Mouse (Mus musculus): ENCODE data around the gene Zcchc24. TPM values are rescaled to one million over a fixed set of nuclear protein-coding genes. Genes with fewer than 3 reads are reported as not detected.

Gene Zcchc24
- total RNA-seq, 2 experiments from 2014 or later: 18.4 to 30.0 TPM

- DNase-seq (ENCODE audit: low spot score in 2 of 2): no peak
These were observed 14.4 kb upstream of the Zcchc24 start for GRCm38 (mm10) chr14:25783220-25783619.

- no peak for DNase-seq (ENCODE audit: low spot score in 2 of 2)
These were observed 11.8 kb upstream of the Zcchc24 start for GRCm38 (mm10) chr14:25780601-25781000.

GRCm38 (mm10) chr14:25776294-25776693 is 7.5 kb upstream of the Zcchc24 start:
- DNase-seq (ENCODE audit: low spot score in 2 of 2): no peak

GRCm38 (mm10) chr14:25774100-25774499 is 5.3 kb upstream of the Zcchc24 start:
- DNase-seq (ENCODE audit: low spot score in 2 of 2): no peak

- no peak for DNase-seq (ENCODE audit: low spot score in 2 of 2)
These were observed 4.2 kb upstream of the Zcchc24 start for GRCm38 (mm10) chr14:25773039-25773438.

GRCm38 (mm10) chr14:25769626-25770306 is 927 bp upstream of the Zcchc24 start:
- DNase-seq (ENCODE audit: low spot score in 2 of 2): no peak

DNA sequence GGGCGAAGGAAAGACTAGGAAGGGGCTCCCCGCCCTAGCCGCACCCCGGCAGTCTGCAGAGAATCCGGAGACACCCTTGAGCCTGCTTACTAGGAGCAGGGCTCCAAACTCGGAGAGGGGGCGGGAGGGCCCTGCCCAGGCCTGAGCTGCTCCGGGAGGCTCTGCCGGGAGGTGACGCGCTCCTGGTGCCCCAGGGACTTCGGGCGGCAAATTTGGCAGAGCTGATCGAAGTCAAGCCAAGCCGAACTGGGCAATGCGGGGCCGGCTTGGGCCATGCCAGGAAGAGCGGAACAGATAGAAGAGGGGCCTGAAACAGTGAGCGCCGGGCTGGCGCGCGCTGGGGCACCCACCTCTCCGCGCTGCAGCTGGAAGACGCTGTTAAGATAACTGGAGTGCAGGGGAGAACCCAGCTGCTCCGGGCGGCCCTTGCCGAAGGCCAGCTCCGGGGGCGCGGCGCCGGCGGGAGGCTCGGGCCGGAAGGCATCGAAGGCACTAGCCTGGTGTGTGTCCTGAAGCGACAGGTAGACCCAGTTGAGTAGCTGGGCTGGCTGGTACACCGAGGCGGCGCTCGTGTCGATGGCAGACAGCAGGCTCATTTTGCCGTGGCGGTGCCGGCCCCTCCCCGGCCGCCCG is 462 bp downstream of the Zcchc24 start:
- DNase-seq (ENCODE audit: low spot score in 2 of 2): peak; percentile 46 to 65

DNA sequence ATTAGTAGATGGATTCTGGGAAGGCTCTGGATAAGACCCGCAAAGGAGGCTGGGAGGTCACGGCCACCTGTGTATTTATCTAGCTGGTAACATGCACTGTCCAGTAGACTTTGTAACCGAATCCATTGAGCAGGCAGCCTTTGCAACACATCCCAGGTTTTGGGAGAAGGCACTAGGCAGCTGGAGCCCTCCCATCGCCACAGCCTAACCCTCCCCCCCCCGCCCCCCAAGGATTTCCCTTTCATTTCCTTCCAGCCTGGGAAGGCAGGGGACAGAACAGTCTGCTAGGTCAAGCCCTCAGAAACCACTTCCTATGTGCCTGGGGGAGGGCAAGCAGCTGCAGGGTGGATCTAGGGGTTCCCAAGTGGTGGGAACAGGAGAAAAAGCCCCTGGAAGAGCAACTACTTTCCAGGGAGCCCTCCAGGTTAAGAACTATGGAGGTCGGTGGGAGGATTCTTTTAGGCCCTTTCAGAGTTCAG is 1.1 kb downstream of the Zcchc24 start:
- no peak for DNase-seq (ENCODE audit: low spot score in 2 of 2)

GRCm38 (mm10) chr14:25766441-25766840 is 2.4 kb downstream of the Zcchc24 start:
- DNase-seq (ENCODE audit: low spot score in 2 of 2): no peak

- no peak for DNase-seq (ENCODE audit: low spot score in 2 of 2)
These were observed 2.9 kb downstream of the Zcchc24 start for GRCm38 (mm10) chr14:25765921-25766320.

- DNase-seq (ENCODE audit: low spot score in 2 of 2): no peak
These were observed 3.7 kb downstream of the Zcchc24 start for GRCm38 (mm10) chr14:25765146-25765545.

- no peak for DNase-seq (ENCODE audit: low spot score in 2 of 2)
These were observed 7.7 kb downstream of the Zcchc24 start for GRCm38 (mm10) chr14:25761184-25761583.

DNA sequence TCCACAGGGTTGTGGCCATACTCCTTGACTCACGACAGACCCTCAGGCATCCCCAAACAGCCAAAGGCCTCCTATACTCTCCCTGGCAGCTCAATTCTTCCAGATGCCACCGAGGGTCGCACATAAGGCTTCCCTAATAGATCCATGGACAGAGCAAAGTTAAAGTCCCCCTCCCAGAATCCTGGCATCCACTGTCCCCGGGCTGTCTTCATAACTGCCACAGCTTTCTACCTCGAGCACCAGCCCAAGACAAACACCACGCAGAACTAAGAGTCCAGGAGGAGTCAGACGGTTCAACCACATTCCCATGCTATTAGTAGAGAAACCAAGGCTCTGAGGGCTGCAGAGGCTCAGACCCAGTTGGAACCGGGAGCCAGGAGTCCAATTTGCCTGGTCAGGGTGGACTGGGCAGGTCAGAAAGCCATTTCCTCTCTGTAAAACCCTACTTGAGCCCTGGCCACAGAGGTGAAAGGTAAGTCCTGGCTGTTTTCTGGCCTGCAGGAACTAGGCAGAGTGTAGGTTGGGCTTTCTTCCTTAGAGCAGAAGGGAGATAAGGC is 8.8 kb downstream of the Zcchc24 start:
- DNase-seq (ENCODE audit: low spot score in 2 of 2): no peak

- no peak for DNase-seq (ENCODE audit: low spot score in 2 of 2)
These were observed 9.3 kb downstream of the Zcchc24 start for GRCm38 (mm10) chr14:25759551-25759950.

DNA sequence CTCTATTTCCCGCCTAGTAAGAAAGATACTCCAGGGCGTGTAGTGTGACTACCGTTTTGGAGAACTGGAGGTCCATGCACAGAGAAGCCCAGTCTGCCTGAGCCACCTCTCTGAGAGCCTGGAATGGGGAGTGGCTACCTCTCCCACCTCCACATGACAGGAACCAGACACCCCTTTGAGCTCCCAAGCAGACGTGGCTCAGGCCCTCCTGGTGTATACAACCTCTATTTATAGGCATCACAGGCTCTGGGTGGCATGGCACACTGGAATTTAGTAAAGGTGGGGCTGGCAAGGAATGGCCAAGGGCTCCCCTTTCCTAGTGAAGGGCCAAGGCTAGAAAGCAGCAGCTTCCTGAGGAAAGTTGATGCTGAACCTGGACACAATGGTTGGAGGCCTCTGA is 10.9 kb downstream of the Zcchc24 start:
- no peak for DNase-seq (ENCODE audit: low spot score in 2 of 2)

GRCm38 (mm10) chr14:25756385-25756990 is 12.4 kb downstream of the Zcchc24 start:
- DNase-seq (ENCODE audit: low spot score in 2 of 2): no peak

GRCm38 (mm10) chr14:25755541-25755940 is 13.3 kb downstream of the Zcchc24 start:
- DNase-seq (ENCODE audit: low spot score in 2 of 2): no peak

- DNase-seq (ENCODE audit: low spot score in 2 of 2): no peak
These were observed 14.0 kb downstream of the Zcchc24 start for GRCm38 (mm10) chr14:25754531-25755484.

- DNase-seq (ENCODE audit: low spot score in 2 of 2): no peak
These were observed 15.8 kb downstream of the Zcchc24 start for GRCm38 (mm10) chr14:25753021-25753420.

- DNase-seq (ENCODE audit: low spot score in 2 of 2): no peak
These were observed 17.8 kb downstream of the Zcchc24 start for GRCm38 (mm10) chr14:25751067-25751466.

Measured in adrenal gland, adult 18-20 months (tissue).